Mouse (Mus musculus): ENCODE results near the gene Mrps18a. TPM values are rescaled to one million over a fixed set of nuclear protein-coding genes. Genes with fewer than 3 reads are reported as not detected.
A peak's percentile ranks its signal among the peaks of the same experiment; 100 is the strongest.

Gene Mrps18a
- polyA plus RNA-seq, 1 experiment from 2014 or later: 125 TPM

- H3K36me3 ChIP-seq (ENCODE audit: control insufficient read depth, insufficient read depth, low read length): peaks cover 2% of the 10 kb centered on the region
- 47% methylated on average over 9 of the region's 9 CpGs for WGBS
- peak overlapping the region; percentile 61 for H3K4me2 ChIP-seq (ENCODE audit: low read depth)
- peaks cover 9% of the 10 kb centered on the region for H3K4me1 ChIP-seq (ENCODE audit: control insufficient read depth, insufficient read depth, low read length)
- DNase-seq (ENCODE audit: low spot score) (no peak), ATAC-seq (ENCODE audit: insufficient read depth, low FRiP score, low TSS enrichment) (no peak)
- H3K9ac ChIP-seq (ENCODE audit: low read length): peak overlapping the region; percentile 77
- peak overlapping the region; percentile 60 for H3K4me3 ChIP-seq (ENCODE audit: low read depth, low read length)
- no peak overlapping the region for H3K27ac ChIP-seq (ENCODE audit: low read depth, low read length)
- no peaks in the 10 kb centered on the region for H3K27me3 ChIP-seq (ENCODE audit: control insufficient read depth, insufficient read depth, low read length)
- H3K9me3 ChIP-seq (ENCODE audit: control insufficient read depth, low read length): no peaks in the 10 kb centered on the region
These were observed 50.9 kb downstream of the Mrps18a start for GRCm38 (mm10) chr17:46161710-46162109.

GRCm38 (mm10) chr17:46162551-46162950 is 51.8 kb downstream of the Mrps18a start:
- H3K27me3 ChIP-seq (ENCODE audit: control insufficient read depth, insufficient read depth, low read length): no peaks in the 10 kb centered on the region
- 96% methylated on average over 7 of the region's 7 CpGs for WGBS
- no peak for ATAC-seq (ENCODE audit: insufficient read depth, low FRiP score, low TSS enrichment)
- no peak for DNase-seq (ENCODE audit: low spot score)
- peaks cover 9% of the 10 kb centered on the region for H3K4me1 ChIP-seq (ENCODE audit: control insufficient read depth, insufficient read depth, low read length)
- H3K4me3 ChIP-seq (ENCODE audit: low read depth, low read length): no peak overlapping the region
- H3K9me3 ChIP-seq (ENCODE audit: control insufficient read depth, low read length): no peaks in the 10 kb centered on the region
- peaks cover 2% of the 10 kb centered on the region for H3K36me3 ChIP-seq (ENCODE audit: control insufficient read depth, insufficient read depth, low read length)
- no peak overlapping the region for H3K9ac ChIP-seq (ENCODE audit: low read length)
- H3K27ac ChIP-seq (ENCODE audit: low read depth, low read length): no peak overlapping the region
- H3K4me2 ChIP-seq (ENCODE audit: low read depth): no peak overlapping the region

- WGBS: 89% methylated on average over 9 of the region's 9 CpGs
- H3K4me2 ChIP-seq (ENCODE audit: low read depth): no peak overlapping the region
- no peaks in the 10 kb centered on the region for H3K27me3 ChIP-seq (ENCODE audit: control insufficient read depth, insufficient read depth, low read length)
- H3K4me1 ChIP-seq (ENCODE audit: control insufficient read depth, insufficient read depth, low read length): peaks cover 9% of the 10 kb centered on the region
- H3K36me3 ChIP-seq (ENCODE audit: control insufficient read depth, insufficient read depth, low read length): peaks cover 5% of the 10 kb centered on the region
- DNase-seq (ENCODE audit: low spot score): no peak
- no peak overlapping the region for H3K9ac ChIP-seq (ENCODE audit: low read length)
- H3K27ac ChIP-seq (ENCODE audit: low read depth, low read length): no peak overlapping the region
- H3K4me3 ChIP-seq (ENCODE audit: low read depth, low read length): no peak overlapping the region
- H3K9me3 ChIP-seq (ENCODE audit: control insufficient read depth, low read length): no peaks in the 10 kb centered on the region
- ATAC-seq (ENCODE audit: insufficient read depth, low FRiP score, low TSS enrichment): no peak
These were observed 52.2 kb downstream of the Mrps18a start for GRCm38 (mm10) chr17:46162951-46163421.

- Histone ChIP-seq H3K9me3 (ENCODE audit: control insufficient read depth, low read length) (no peaks in the 10 kb centered on the region), H3K9ac (ENCODE audit: low read length) (no peak overlapping the region), H3K4me3 (ENCODE audit: low read depth, low read length) (no peak overlapping the region), H3K36me3 (ENCODE audit: control insufficient read depth, insufficient read depth, low read length) (peaks cover 12% of the 10 kb centered on the region), H3K4me2 (ENCODE audit: low read depth) (no peak overlapping the region), H3K4me1 (ENCODE audit: control insufficient read depth, insufficient read depth, low read length) (peaks cover 9% of the 10 kb centered on the region), H3K27ac (ENCODE audit: low read depth, low read length) (no peak overlapping the region), H3K27me3 (ENCODE audit: control insufficient read depth, insufficient read depth, low read length) (no peaks in the 10 kb centered on the region)
- no peak for ATAC-seq (ENCODE audit: insufficient read depth, low FRiP score, low TSS enrichment)
- peak; percentile 5 for DNase-seq (ENCODE audit: low spot score)
- WGBS: 92% methylated on average over 8 of the region's 8 CpGs
These were observed 53.5 kb downstream of the Mrps18a start for GRCm38 (mm10) chr17:46164301-46164700.

- WGBS: 91% methylated on average over 10 of the region's 10 CpGs
- peaks cover 15% of the 10 kb centered on the region for H3K36me3 ChIP-seq (ENCODE audit: control insufficient read depth, insufficient read depth, low read length)
These were observed 54.0 kb downstream of the Mrps18a start for GRCm38 (mm10) chr17:46164791-46165190.

GRCm38 (mm10) chr17:46165460-46165859 is 54.7 kb downstream of the Mrps18a start:
- ATAC-seq (ENCODE audit: insufficient read depth, low FRiP score, low TSS enrichment) (no peak), DNase-seq (ENCODE audit: low spot score) (peak; percentile 6)
- Histone ChIP-seq H3K4me2 (ENCODE audit: low read depth) (no peak overlapping the region), H3K9ac (ENCODE audit: low read length) (no peak overlapping the region), H3K36me3 (ENCODE audit: control insufficient read depth, insufficient read depth, low read length) (peaks cover 15% of the 10 kb centered on the region), H3K4me1 (ENCODE audit: control insufficient read depth, insufficient read depth, low read length) (peaks cover 6% of the 10 kb centered on the region), H3K27ac (ENCODE audit: low read depth, low read length) (no peak overlapping the region), H3K27me3 (ENCODE audit: control insufficient read depth, insufficient read depth, low read length) (no peaks in the 10 kb centered on the region), H3K9me3 (ENCODE audit: control insufficient read depth, low read length) (no peaks in the 10 kb centered on the region), H3K4me3 (ENCODE audit: low read depth, low read length) (no peak overlapping the region)
- 92% methylated on average over 12 of the region's 12 CpGs for WGBS

More at GRCm38 (mm10) chr17:46164791-46165190, 54.0 kb downstream of the Mrps18a start:
- Histone ChIP-seq H3K4me3 (ENCODE audit: low read depth, low read length) (no peak overlapping the region), H3K4me1 (ENCODE audit: control insufficient read depth, insufficient read depth, low read length) (peaks cover 6% of the 10 kb centered on the region), H3K27me3 (ENCODE audit: control insufficient read depth, insufficient read depth, low read length) (no peaks in the 10 kb centered on the region), H3K9ac (ENCODE audit: low read length) (no peak overlapping the region), H3K27ac (ENCODE audit: low read depth, low read length) (no peak overlapping the region), H3K4me2 (ENCODE audit: low read depth) (no peak overlapping the region), H3K9me3 (ENCODE audit: control insufficient read depth, low read length) (no peaks in the 10 kb centered on the region)
- ATAC-seq (ENCODE audit: insufficient read depth, low FRiP score, low TSS enrichment): no peak
- DNase-seq (ENCODE audit: low spot score): peak; percentile 4

- no peaks in the 10 kb centered on the region for H3K9me3 ChIP-seq (ENCODE audit: control insufficient read depth, low read length)
- DNase-seq (ENCODE audit: low spot score) (no peak), ATAC-seq (ENCODE audit: insufficient read depth, low FRiP score, low TSS enrichment) (no peak)
- 94% methylated on average over 5 of the region's 5 CpGs for WGBS
- no peak overlapping the region for H3K27ac ChIP-seq (ENCODE audit: low read depth, low read length)
- peaks cover 6% of the 10 kb centered on the region for H3K4me1 ChIP-seq (ENCODE audit: control insufficient read depth, insufficient read depth, low read length)
- H3K36me3 ChIP-seq (ENCODE audit: control insufficient read depth, insufficient read depth, low read length): peaks cover 15% of the 10 kb centered on the region
- no peak overlapping the region for H3K4me3 ChIP-seq (ENCODE audit: low read depth, low read length)
- H3K9ac ChIP-seq (ENCODE audit: low read length): no peak overlapping the region
- H3K27me3 ChIP-seq (ENCODE audit: control insufficient read depth, insufficient read depth, low read length): no peaks in the 10 kb centered on the region
- H3K4me2 ChIP-seq (ENCODE audit: low read depth): no peak overlapping the region
These were observed 55.5 kb downstream of the Mrps18a start for GRCm38 (mm10) chr17:46166270-46166669.

- H3K4me3 ChIP-seq (ENCODE audit: low read depth, low read length): no peak overlapping the region
- 85% methylated on average over 11 of the region's 11 CpGs for WGBS
- H3K36me3 ChIP-seq (ENCODE audit: control insufficient read depth, insufficient read depth, low read length): peaks cover 15% of the 10 kb centered on the region
- H3K27me3 ChIP-seq (ENCODE audit: control insufficient read depth, insufficient read depth, low read length): no peaks in the 10 kb centered on the region
- ATAC-seq (ENCODE audit: insufficient read depth, low FRiP score, low TSS enrichment) (no peak), DNase-seq (ENCODE audit: low spot score) (peak; percentile 10)
- H3K9me3 ChIP-seq (ENCODE audit: control insufficient read depth, low read length): no peaks in the 10 kb centered on the region
- no peak overlapping the region for H3K9ac ChIP-seq (ENCODE audit: low read length)
- H3K27ac ChIP-seq (ENCODE audit: low read depth, low read length): no peak overlapping the region
- peaks cover 2% of the 10 kb centered on the region; the same call in 1 of the 2 replicates for H3K4me1 ChIP-seq (ENCODE audit: control insufficient read depth, insufficient read depth, low read length)
- no peak overlapping the region for H3K4me2 ChIP-seq (ENCODE audit: low read depth)
These were observed 56.2 kb downstream of the Mrps18a start for GRCm38 (mm10) chr17:46167014-46167413.

- WGBS: 62% methylated on average over 5 of the region's 5 CpGs
These were observed 57.5 kb downstream of the Mrps18a start for GRCm38 (mm10) chr17:46168318-46168717.

More at GRCm38 (mm10) chr17:46168318-46168717, 57.5 kb downstream of the Mrps18a start:
- H3K9me3 ChIP-seq (ENCODE audit: control insufficient read depth, low read length): no peaks in the 10 kb centered on the region
- DNase-seq (ENCODE audit: low spot score) (peak; percentile 9), ATAC-seq (ENCODE audit: insufficient read depth, low FRiP score, low TSS enrichment) (no peak)
- H3K27me3 ChIP-seq (ENCODE audit: control insufficient read depth, insufficient read depth, low read length): no peaks in the 10 kb centered on the region
- no peak overlapping the region for H3K27ac ChIP-seq (ENCODE audit: low read depth, low read length)
- H3K9ac ChIP-seq (ENCODE audit: low read length): no peak overlapping the region
- no peaks in the 10 kb centered on the region for H3K4me1 ChIP-seq (ENCODE audit: control insufficient read depth, insufficient read depth, low read length)
- no peak overlapping the region for H3K4me3 ChIP-seq (ENCODE audit: low read depth, low read length)
- no peak overlapping the region for H3K4me2 ChIP-seq (ENCODE audit: low read depth)
- peaks cover 25% of the 10 kb centered on the region for H3K36me3 ChIP-seq (ENCODE audit: control insufficient read depth, insufficient read depth, low read length)
